Mouse (Mus musculus) heart, postnatal 0 days (tissue): Measurements from ENCODE around the gene Thyn1. TPM values are rescaled to one million over a fixed set of nuclear protein-coding genes. Genes with fewer than 3 reads are reported as not detected.

ENCODE experiments used
- ATAC-seq: fragments of 200-750 bp; cut with Nextera tagmentation; 2 replicates; pipeline ENCODE4 v1.8.0; 2017; ENCODE audit warnings: low read depth, moderate number of reproducible peaks, moderate library complexity; ENCODE audit not compliant: insufficient read depth
- DNase-seq: peaks from one replicate; pipeline ENCODE4 v3.0.0-alpha.2; 2016; ENCODE audit warnings: low spot score
- H3K27ac ChIP-seq: fragments of 300-500 bp; sonication (generic); 2 replicates; pipeline ENCODE4 v1.5.1; 2014; ENCODE audit warnings: low read depth, mild to moderate bottlenecking
- H3K27me3 ChIP-seq: fragments of 300-500 bp; sonication (generic); 2 replicates; pipeline ENCODE4 v1.6.1; 2014; ENCODE audit warnings: low read length, mixed read lengths; ENCODE audit not compliant: control insufficient read depth, insufficient read depth
- H3K36me3 ChIP-seq: fragments of 300-500 bp; sonication (generic); replicated peaks from 2 replicates; pipeline ENCODE4 v1.6.1; 2014; ENCODE audit warnings: low read length, mixed read lengths; ENCODE audit not compliant: control insufficient read depth, insufficient read depth
- H3K4me1 ChIP-seq: fragments of 300-500 bp; sonication (generic); 2 replicates; pipeline ENCODE4 v1.6.1; 2014; ENCODE audit warnings: antibody characterized with exemption; ENCODE audit not compliant: control insufficient read depth, insufficient read depth
- H3K4me2 ChIP-seq: fragments of 300-500 bp; sonication (generic); 2 replicates; pipeline ENCODE4 v1.6.1; 2014; ENCODE audit warnings: low read depth, mild to moderate bottlenecking, low read length, moderate library complexity
- H3K4me3 ChIP-seq: fragments of 300-500 bp; sonication (generic); 2 replicates; pipeline ENCODE4 v1.5.1; 2014; ENCODE audit warnings: low read depth, low read length
- H3K9ac ChIP-seq: fragments of 300-500 bp; sonication (generic); replicated peaks from 2 replicates; pipeline ENCODE4 v1.6.1; 2014; ENCODE audit warnings: low read depth, low read length, mixed read lengths
- H3K9me3 ChIP-seq: fragments of 300-500 bp; sonication (generic); replicated peaks from 2 replicates; pipeline ENCODE4 v1.6.1; 2016; ENCODE audit warnings: low read length; ENCODE audit not compliant: control insufficient read depth
- CTCF ChIP-seq: IDR thresholded peaks from 2 replicates; pipeline ENCODE4 v1.5.1; 2016; ENCODE audit warnings: antibody characterized with exemption, control low read depth, low read depth
- EP300 ChIP-seq: IDR thresholded peaks from 2 replicates; pipeline ENCODE4 v1.6.1; 2016; ENCODE audit warnings: antibody characterized with exemption, low read depth
- WGBS: fragments of 180-500 bp; shearing (Covaris S2); extraction: QIAGEN DNeasy Blood & Tissue Kit; methylation state at CpG from one replicate; pipeline ENCODE4 v1.1.7; 2014; 5-methylcytosine and 5-hydroxymethylcytosine counted together
- polyA plus RNA-seq: library from polyadenylated mRNA; unstranded; fragments of >200 nt; fragmentation: Nextera tagmentation; extraction: Ambion mirVana; gene quantifications from 2 replicates; pipeline ENCODE4 v1.2.1, GENCODE M21; 2015
- total RNA-seq: library from RNA; depleted of rRNA; stranded (reverse); fragments of >200 nt; gene quantifications from 2 replicates; pipeline ENCODE4 v1.2.3, GENCODE M21; 2014; ENCODE audit warnings: low replicate concordance

The Thyn1 gene
- total and polyA plus RNA-seq, 2 experiments from 2014 or later = 12.9 to 74.9 TPM

DNA sequence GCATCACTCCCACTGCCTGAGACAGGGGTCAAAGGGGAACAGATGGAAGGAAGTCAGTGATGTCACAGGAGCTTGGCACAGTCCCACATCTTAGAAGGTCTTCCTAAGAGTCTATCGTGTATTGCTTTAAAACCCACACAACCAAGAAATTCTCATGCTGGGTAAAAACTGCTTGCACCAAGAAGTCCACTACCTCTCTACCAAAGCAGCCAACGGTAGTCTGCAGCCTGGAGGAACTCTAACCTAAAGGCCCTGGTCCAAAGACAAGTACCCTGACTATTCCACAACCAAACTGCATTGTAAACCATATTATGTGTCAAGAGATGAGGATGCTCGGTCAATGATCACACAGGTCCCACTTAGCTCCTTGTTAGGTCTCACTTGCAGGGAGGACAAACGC, 9.3 kb upstream of the Thyn1 start:
- ATAC-seq (no peak), DNase-seq (no peak)
- no peak overlapping the region for H3K4me3 ChIP-seq
- no peaks in the 10 kb centered on the region for H3K27me3 ChIP-seq
- peaks cover 50% of the 10 kb centered on the region for H3K36me3 ChIP-seq
- no peak overlapping the region for H3K4me2 ChIP-seq
- H3K9me3 ChIP-seq = no peaks in the 10 kb centered on the region
- H3K9ac ChIP-seq = no peak overlapping the region
- no peaks in the 10 kb centered on the region for H3K4me1 ChIP-seq
- TF ChIP-seq CTCF (no peak), EP300 (no peak)
- WGBS = 81% methylated on average over 4 of the region's 4 CpGs
- H3K27ac ChIP-seq = no peak overlapping the region

DNA sequence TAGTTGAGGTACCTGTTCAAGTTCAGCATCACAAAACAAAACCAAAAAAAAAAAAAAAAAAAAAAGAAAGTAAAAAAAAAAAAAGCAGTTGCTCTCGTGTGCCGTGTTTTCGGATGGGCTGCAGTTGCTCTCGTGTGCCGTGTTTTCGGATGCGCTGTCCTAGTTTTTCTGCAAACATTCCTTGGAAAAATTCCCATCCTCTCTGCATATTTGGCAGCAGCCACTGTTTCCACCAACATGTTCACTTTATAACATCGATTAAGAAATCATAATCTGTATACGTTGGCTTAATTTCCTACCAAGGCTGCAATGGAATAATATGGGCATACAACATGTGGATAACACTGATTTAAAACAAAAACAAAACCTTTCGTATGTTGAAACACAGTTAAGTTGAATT, 6.4 kb upstream of the Thyn1 start:
- no peak for DNase-seq
- ATAC-seq = no peak

DNA sequence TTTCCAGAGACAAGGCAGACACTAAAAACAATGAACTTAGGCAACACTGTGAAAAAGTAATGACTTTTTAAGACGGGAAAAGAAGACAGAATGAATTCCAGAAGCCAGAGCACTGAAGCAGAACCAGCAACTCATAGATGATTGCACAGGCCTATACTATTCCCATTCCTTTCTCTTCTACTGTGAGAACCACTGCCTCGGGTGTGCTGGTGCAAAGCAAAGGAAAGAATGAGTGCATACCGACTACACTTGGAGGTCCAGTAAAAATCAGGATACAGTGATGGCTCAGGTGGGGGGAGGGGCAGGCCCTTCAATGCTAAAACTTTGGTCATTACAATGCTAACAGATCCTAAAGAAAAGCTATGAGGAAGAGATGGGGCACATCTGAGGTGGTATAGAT, 5.6 kb upstream of the Thyn1 start:
- H3K9me3 ChIP-seq = no peaks in the 10 kb centered on the region
- DNase-seq (no peak), ATAC-seq (no peak)
- no peaks in the 10 kb centered on the region for H3K27me3 ChIP-seq
- 67% methylated on average over 3 of the region's 3 CpGs for WGBS
- peaks cover 3% of the 10 kb centered on the region; the same call in 1 of the 2 replicates for H3K4me1 ChIP-seq
- no peak overlapping the region for H3K4me2 ChIP-seq
- H3K36me3 ChIP-seq = peaks cover 36% of the 10 kb centered on the region
- TF ChIP-seq EP300 (no peak), CTCF (no peak)
- H3K27ac ChIP-seq = no peak overlapping the region
- H3K9ac ChIP-seq = no peak overlapping the region
- H3K4me3 ChIP-seq = no peak overlapping the region

More for the DNA sequence above, 6.4 kb upstream of the Thyn1 start:
- no peaks in the 10 kb centered on the region for H3K27me3 ChIP-seq
- no peak overlapping the region for H3K27ac ChIP-seq
- H3K36me3 ChIP-seq = peaks cover 36% of the 10 kb centered on the region
- H3K9me3 ChIP-seq = no peaks in the 10 kb centered on the region
- WGBS = 87% methylated on average over 10 of the region's 10 CpGs
- H3K4me2 ChIP-seq = no peak overlapping the region
- no peak overlapping the region for H3K9ac ChIP-seq
- no peaks in the 10 kb centered on the region for H3K4me1 ChIP-seq
- no peak for TF ChIP-seq CTCF
- TF ChIP-seq EP300 = no peak
- H3K4me3 ChIP-seq = no peak overlapping the region

DNA sequence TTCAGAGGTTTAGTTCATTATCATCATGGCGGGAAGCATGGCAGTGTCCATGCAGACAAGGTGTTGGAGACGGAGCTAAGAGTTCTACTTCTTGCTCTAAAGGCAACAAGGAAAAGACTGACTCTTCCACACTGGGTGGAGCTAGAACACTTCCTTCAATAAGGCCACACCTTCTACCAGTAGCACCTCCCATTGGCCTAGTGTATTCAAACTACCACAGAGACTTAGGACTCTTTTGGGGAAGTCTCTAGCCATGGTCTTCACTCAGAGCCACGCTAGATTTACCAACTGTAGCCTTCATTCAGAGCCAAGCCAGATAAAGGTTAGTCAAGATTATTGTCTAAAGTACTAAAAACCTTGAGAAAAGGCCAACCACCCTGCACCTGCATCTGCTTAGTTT, 2.4 kb upstream of the Thyn1 start:
- Histone ChIP-seq H3K9ac (no peak overlapping the region), H3K27me3 (no peaks in the 10 kb centered on the region), H3K9me3 (no peaks in the 10 kb centered on the region), H3K27ac (no peak overlapping the region), H3K4me1 (peaks cover 18% of the 10 kb centered on the region), H3K36me3 (peaks cover 4% of the 10 kb centered on the region), H3K4me2 (no peak overlapping the region), H3K4me3 (no peak overlapping the region)
- TF ChIP-seq CTCF (no peak), EP300 (no peak)
- no peak for ATAC-seq
- WGBS = 85% methylated on average over 3 of the region's 3 CpGs
- no peak for DNase-seq

DNA sequence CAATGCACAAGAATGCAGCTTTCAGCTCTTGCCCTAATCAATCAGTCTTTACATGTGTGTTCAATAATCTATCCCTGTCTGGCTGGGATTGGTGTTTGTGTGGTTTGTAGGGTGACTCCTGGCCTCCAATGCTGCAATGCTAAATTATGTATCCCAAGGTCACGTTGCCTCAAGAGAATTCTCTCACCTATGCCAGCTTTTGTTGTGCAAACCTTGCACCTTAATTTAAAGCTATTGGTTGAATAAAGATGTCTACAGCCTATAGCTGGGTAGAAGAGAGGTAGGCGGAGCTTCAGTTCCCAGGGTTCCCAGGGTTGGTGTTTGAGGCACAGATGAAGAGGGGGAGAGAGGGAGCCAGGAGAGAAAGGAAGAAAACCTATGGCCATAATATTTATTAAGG, 2.0 kb upstream of the Thyn1 start:
- no peak overlapping the region for H3K4me3 ChIP-seq
- H3K4me2 ChIP-seq = no peak overlapping the region
- no peak for TF ChIP-seq EP300
- no peak for TF ChIP-seq CTCF
- no peaks in the 10 kb centered on the region for H3K9me3 ChIP-seq
- H3K27ac ChIP-seq = no peak overlapping the region
- WGBS = 91% methylated on average over 2 of the region's 2 CpGs
- H3K27me3 ChIP-seq = no peaks in the 10 kb centered on the region
- H3K4me1 ChIP-seq = peaks cover 18% of the 10 kb centered on the region
- no peak overlapping the region for H3K9ac ChIP-seq
- no peak for DNase-seq
- no peak for ATAC-seq
- no peaks in the 10 kb centered on the region for H3K36me3 ChIP-seq

DNA sequence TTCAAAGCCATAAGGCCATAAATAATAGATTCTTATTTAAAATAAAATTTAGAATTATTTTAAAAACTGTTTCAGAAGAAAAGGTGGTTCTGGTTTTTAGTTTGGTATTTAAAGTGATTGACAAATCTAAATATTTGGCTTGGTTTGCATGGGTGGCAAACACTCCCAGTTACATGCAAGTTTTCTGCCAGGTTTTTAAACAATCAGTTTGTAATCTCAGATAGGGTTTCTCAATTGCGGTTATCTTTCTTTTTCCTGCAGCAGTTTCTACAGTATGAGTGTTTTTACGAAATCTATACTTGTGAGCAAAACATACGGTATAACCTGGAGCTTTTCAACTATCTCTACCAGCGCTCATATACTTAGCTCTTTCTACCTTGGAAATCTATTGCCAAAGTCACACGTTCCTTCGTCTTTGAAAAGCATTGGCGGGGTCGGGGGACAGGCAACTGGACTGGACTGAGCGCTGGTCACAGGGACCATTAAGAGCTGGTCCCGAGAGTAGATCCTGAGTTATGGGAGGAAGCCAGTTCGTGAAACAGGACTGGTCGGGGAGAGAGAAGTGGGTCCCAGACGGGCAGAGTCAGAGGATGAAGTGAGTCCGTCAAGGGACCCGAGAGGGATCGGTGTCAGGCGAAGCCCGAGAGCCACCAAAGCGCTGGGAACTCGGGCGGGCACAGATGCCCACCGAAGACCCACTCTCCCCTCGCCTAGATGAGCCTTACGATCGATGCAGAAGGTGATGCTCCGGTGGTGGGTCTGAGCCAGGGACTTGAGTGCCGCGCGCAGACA, 645 bp upstream of the Thyn1 start:
- Histone ChIP-seq H3K9ac (peak overlapping the region; percentile 86), H3K4me1 (peaks cover 18% of the 10 kb centered on the region), H3K27me3 (no peaks in the 10 kb centered on the region), H3K9me3 (no peaks in the 10 kb centered on the region), H3K4me3 (peak overlapping the region; percentile 89), H3K36me3 (peaks cover 8% of the 10 kb centered on the region), H3K4me2 (peak overlapping the region; percentile 92), H3K27ac (peak overlapping the region; percentile 71)
- DNase-seq (peak; percentile 30), ATAC-seq (peak; percentile 31)
- TF ChIP-seq EP300 (no peak), CTCF (no peak)
- 1% methylated on average over 29 of the region's 29 CpGs for WGBS
